8 mouse cellular contexts compared by ENCODE assay signal in genomic region chr11:93968005-93968847, GRCm38 (mm10). TPM values are rescaled to one million over a fixed set of nuclear protein-coding genes. Genes with fewer than 3 reads are reported as not detected.
DNase-seq lines count a peak whose midpoint lies in the region; ATAC-seq and TF ChIP-seq lines count a peak whose summit lies in the region.

Gene Gm20390 (minus strand): TSS chr11:93968293.
Gene Nme1 (minus strand): TSS chr11:93968521.

- H3K4me3 ChIP-seq in G1E (ENCODE audit: low read depth, low read length) = peak within 1 kb of the TSS; percentile 100
- peak within 1 kb of the TSS; percentile 86 for H3K4me3 ChIP-seq in forebrain, embryonic 16.5 days (replicated peaks; ENCODE audit: low read length)
- peak within 1 kb of the TSS; percentile 73 for H3K4me3 ChIP-seq in layer of hippocampus, adult 2 months
- H3K4me3 ChIP-seq in lung, embryonic 14.5 days (ENCODE audit: low read depth, low read length) = peak within 1 kb of the TSS; percentile 75
- peak within 1 kb of the TSS; percentile 54 for H3K4me3 ChIP-seq in olfactory bulb, adult 2 months (ENCODE audit: insufficient read depth, low read depth, low read length)
- peak within 1 kb of the TSS; percentile 77 for H3K4me3 ChIP-seq in thymus, adult 2 months (ENCODE audit: control insufficient read depth, insufficient read depth, low read length)

- H3K9ac ChIP-seq in forebrain, embryonic 16.5 days (replicated peaks; ENCODE audit: low read depth, low read length) = peak within 1 kb of the TSS; percentile 82
- peak within 1 kb of the TSS; percentile 83 for H3K9ac ChIP-seq in lung, embryonic 14.5 days

- intact Hi-C loops in heart, postnatal 36 days (cut with DNase I) = loop anchor here (1.0 to 10.0 kb wide), 6 partner anchors 19 to 247 kb away; partner anchors contain the start of gene Tob1

- peaks cover 30% of the 10 kb centered on the region for H3K36me3 ChIP-seq in G1E (replicated peaks)
- peaks cover 13% of the 10 kb centered on the region for H3K36me3 ChIP-seq in forebrain, embryonic 16.5 days (ENCODE audit: control insufficient read depth, insufficient read depth)
- peaks cover 27% of the 10 kb centered on the region for H3K36me3 ChIP-seq in lung, embryonic 14.5 days (ENCODE audit: insufficient read depth)
- H3K36me3 ChIP-seq in thymus, adult 2 months (ENCODE audit: control insufficient read depth, insufficient read depth, low read length) = peaks cover 19% of the 10 kb centered on the region; the same call in 1 of the 2 replicates

- H3K27me3 ChIP-seq in G1E (ENCODE audit: insufficient read depth, low read length) = no peaks in the 10 kb centered on the region
- H3K27me3 ChIP-seq in forebrain, embryonic 16.5 days (replicated peaks; ENCODE audit: control insufficient read depth, insufficient read depth, low read length) = no peaks in the 10 kb centered on the region
- no peaks in the 10 kb centered on the region for H3K27me3 ChIP-seq in lung, embryonic 14.5 days (ENCODE audit: insufficient read depth, low read length)
- no peaks in the 10 kb centered on the region for H3K27me3 ChIP-seq in thymus, adult 2 months (ENCODE audit: control insufficient read depth, insufficient read depth, low read length)

- peak; percentile 31; the same call in 1 of the 2 replicates for TF ChIP-seq CTCF in G1E (IDR thresholded peaks at IDR 0.05; ENCODE audit: low read depth, low read length)
- TF ChIP-seq CTCF in layer of hippocampus, adult 2 months (conservative IDR thresholded peaks at IDR 0.05) = peak; percentile 89
- peak; percentile 90 for TF ChIP-seq CTCF in lung, embryonic 14.5 days (IDR thresholded peaks at IDR 0.05; ENCODE audit: low read depth)
- peak; percentile 65 for TF ChIP-seq CTCF in olfactory bulb, adult 2 months (IDR thresholded peaks at IDR 0.05; ENCODE audit: insufficient read depth, low read depth, low read length)
- peak; percentile 8; the same call in 1 of the 2 replicates for TF ChIP-seq CTCF in thymus, adult 2 months (IDR thresholded peaks at IDR 0.05; ENCODE audit: borderline replicate concordance, control insufficient read depth, extremely low read depth, insufficient read depth, low read length, poor library complexity)

- peak; percentile 92 for ATAC-seq in G1E (ENCODE audit: extremely low read depth, insufficient number of reproducible peaks, low FRiP score, poor library complexity, severe bottlenecking)
- peak; percentile 96 for ATAC-seq in forebrain, embryonic 16.5 days
- peak; percentile 97 for ATAC-seq in lung, embryonic 14.5 days (ENCODE audit: insufficient read depth)

- WGBS in forebrain, embryonic 16.5 days = under 1% methylated on average over 40 of the region's 40 CpGs
- WGBS in lung, embryonic 14.5 days = under 1% methylated on average over 40 of the region's 40 CpGs
- WGBS in olfactory bulb, adult 2 months = under 1% methylated on average over 40 of the region's 40 CpGs
- WGBS in thymus, adult 2 months = under 1% methylated on average over 40 of the region's 40 CpGs

- peak within 1 kb of the TSS; percentile 79 for H3K27ac ChIP-seq in forebrain, embryonic 16.5 days (ENCODE audit: low read length)
- H3K27ac ChIP-seq in layer of hippocampus, adult 2 months = peak within 1 kb of the TSS; percentile 94
- H3K27ac ChIP-seq in lung, embryonic 14.5 days (ENCODE audit: low read depth) = peak within 1 kb of the TSS; percentile 77
- peak within 1 kb of the TSS; percentile 66 for H3K27ac ChIP-seq in olfactory bulb, adult 2 months (ENCODE audit: insufficient read depth, low read depth, low read length)
- peak within 1 kb of the TSS; percentile 42 for H3K27ac ChIP-seq in thymus, adult 2 months (ENCODE audit: control insufficient read depth, insufficient read depth, low read length)

- peak; percentile 65 for DNase-seq in G1E (ENCODE audit: low spot score)
- DNase-seq in cerebellum, adult 18-20 months = peak; percentile 97
- peak; percentile 94 to 98 for DNase-seq in heart, postnatal 36 days
- DNase-seq in layer of hippocampus, adult 2 months (ENCODE audit: low spot score in 2 of 2) = peak; percentile 97
- peak; percentile 100 for DNase-seq in lung, embryonic 14.5 days
- DNase-seq in thymus, adult 2 months = peak; percentile 97

- no peaks in the 10 kb centered on the region for H3K9me3 ChIP-seq in G1E (replicated peaks)
- H3K9me3 ChIP-seq in forebrain, embryonic 16.5 days (ENCODE audit: control insufficient read depth, low read length) = no peaks in the 10 kb centered on the region
- no peaks in the 10 kb centered on the region for H3K9me3 ChIP-seq in lung, embryonic 14.5 days (ENCODE audit: low read depth, low read length)

- TF ChIP-seq POLR2A in olfactory bulb, adult 2 months (IDR thresholded peaks at IDR 0.05; ENCODE audit: insufficient read depth, low read depth, low read length) = no peak
- TF ChIP-seq POLR2A in thymus, adult 2 months (IDR thresholded peaks at IDR 0.05; ENCODE audit: control insufficient read depth, extremely low read depth, insufficient read depth, low read length, poor library complexity) = no peak

- H3K4me2 ChIP-seq in forebrain, embryonic 16.5 days (ENCODE audit: low read length) = peak within 1 kb of the TSS; percentile 73
- H3K4me2 ChIP-seq in lung, embryonic 14.5 days = peak within 1 kb of the TSS; percentile 63

- H3K4me1 ChIP-seq in G1E (ENCODE audit: insufficient read depth, low read depth, low read length) = peaks cover 32% of the 10 kb centered on the region
- H3K4me1 ChIP-seq in forebrain, embryonic 16.5 days (replicated peaks; ENCODE audit: control insufficient read depth, insufficient read depth, low read length) = peaks cover 13% of the 10 kb centered on the region
- no peaks in the 10 kb centered on the region for H3K4me1 ChIP-seq in lung, embryonic 14.5 days (ENCODE audit: insufficient read depth)
- H3K4me1 ChIP-seq in olfactory bulb, adult 2 months (ENCODE audit: control insufficient read depth, insufficient read depth, low read length) = peaks cover 12% of the 10 kb centered on the region
- H3K4me1 ChIP-seq in thymus, adult 2 months (replicated peaks; ENCODE audit: control insufficient read depth, insufficient read depth, low read length) = peaks cover 5% of the 10 kb centered on the region

RNA-seq across cellular contexts. Expression of gene Gm20390, which starts in this region (rescaled TPM):
- total RNA-seq in G1E (2014; fragmentation: Nextera tagmentation) (34.7 and 48.9 TPM in 2 replicates), G1E (2017) (not detected in 2 replicates)
- polyA plus RNA-seq in G1E (2012) = 246 and 259 TPM in 2 replicates
- polyA plus RNA-seq in forebrain, embryonic 16.5 days (2015; fragmentation: Nextera tagmentation; extraction: Ambion mirVana) = 347 and 368 TPM in 2 replicates
- 10 to 100 TPM; 16.3 to 18.0 TPM for total RNA-seq in heart, postnatal 36 days (2021)
- total RNA-seq in layer of hippocampus, adult 2 months (2021) = 100 to 1,000 TPM in 1 of 2 experiments, 10 to 100 TPM in 1; 96.8 to 111 TPM
- polyA plus RNA-seq in lung, embryonic 14.5 days (2014; fragmentation: Nextera tagmentation; extraction: Ambion mirVana) = 397 and 438 TPM in 2 replicates
- not detected in 2 replicates for polyA plus RNA-seq in olfactory bulb, adult 2 months (2012; ENCODE audit: insufficient read depth, insufficient read length, low replicate concordance, missing spikeins)
- 8.1 and 16.1 TPM in 2 replicates for polyA plus RNA-seq in thymus, adult 2 months (2012; rRNA removed)

RNA-seq across cellular contexts. Expression of gene Nme1, which starts in this region (rescaled TPM):
- 30.4 and 59.1 TPM in 2 replicates for total RNA-seq in G1E (2014; fragmentation: Nextera tagmentation)
- total RNA-seq in G1E (2017) = 142 and 179 TPM in 2 replicates
- 6.5 and 7.7 TPM in 2 replicates for polyA plus RNA-seq in G1E (2012)
- polyA plus RNA-seq in forebrain, embryonic 16.5 days (2015; fragmentation: Nextera tagmentation; extraction: Ambion mirVana) = 267 and 357 TPM in 2 replicates
- total RNA-seq in heart, postnatal 36 days (2021) = 10 to 100 TPM; 10.0 to 12.0 TPM
- total RNA-seq in layer of hippocampus, adult 2 months (2021) = 10 to 100 TPM; 68.7 to 75.0 TPM
- 168 and 197 TPM in 2 replicates for polyA plus RNA-seq in lung, embryonic 14.5 days (2014; fragmentation: Nextera tagmentation; extraction: Ambion mirVana)
- polyA plus RNA-seq in olfactory bulb, adult 2 months (2012; ENCODE audit: insufficient read depth, insufficient read length, low replicate concordance, missing spikeins) = not detected in 2 replicates
- polyA plus RNA-seq in thymus, adult 2 months (2012; rRNA removed) = 188 and 217 TPM in 2 replicates

Comparison
In these comparisons a context has a peak if more than half of its experiments do, and no peak if none do; other contexts are left out.
1. Peak in every context shown above with its lines: DNase-seq, ATAC-seq, H3K4me3 ChIP-seq and H3K27ac ChIP-seq.
2. RNA of gene Gm20390 (polyA plus RNA-seq): 397 to 438 TPM in lung, embryonic 14.5 days, 347 to 368 TPM in forebrain, embryonic 16.5 days and 246 to 259 TPM in G1E; 8.1 to 16.1 TPM in thymus, adult 2 months and not detected in olfactory bulb, adult 2 months; every median in the first group is over 10 times any median in the second.
3. CTCF ChIP-seq: peak in every context shown above with its lines; median percentile 90 in lung, embryonic 14.5 days; 89 in layer of hippocampus, adult 2 months; 65 in olfactory bulb, adult 2 months; 31 in G1E; 8 in thymus, adult 2 months.
4. H3K27ac ChIP-seq: peak in every context shown above with its lines; median percentile 94 in layer of hippocampus, adult 2 months; 79 in forebrain, embryonic 16.5 days; 77 in lung, embryonic 14.5 days; 66 in olfactory bulb, adult 2 months; 42 in thymus, adult 2 months.